Mouse (Mus musculus) right cerebral cortex, postnatal 25 days (tissue): ENCODE results near the gene Rc3h2.

Experiments
- DNase-seq: peaks from one replicate; pipeline ENCODE4 v3.0.0; 2022

Gene Rc3h2

DNA sequence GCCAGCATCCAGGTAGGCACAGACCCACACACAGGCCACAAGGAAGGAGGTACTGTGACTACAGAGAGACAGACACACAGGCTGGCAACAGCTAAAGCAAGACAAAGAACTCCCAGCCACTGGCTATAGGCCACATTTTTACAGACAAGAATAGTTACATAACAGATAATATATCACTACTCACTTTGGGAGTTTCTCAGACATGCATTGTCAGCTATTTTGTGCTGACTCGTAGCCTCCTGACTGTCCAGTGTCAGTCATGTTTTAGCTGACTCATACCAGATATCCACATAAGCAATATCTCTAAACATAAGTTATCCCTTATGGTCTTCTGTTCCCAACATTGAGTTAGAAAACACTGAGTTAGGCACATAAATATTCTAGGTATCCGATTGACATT lies 89.4 kb downstream of the Rc3h2 start:
- DNase-seq: no peak

- no peak for DNase-seq
Measured at GRCm38 (mm10) chr2:37326215-37326614, 96.5 kb downstream of the Rc3h2 start, which contains the start of gene Olfr368. Olfr368 (plus strand) TSS chr2:37326515.
